Mouse (Mus musculus): ENCODE data around the gene Mepce. TPM values are rescaled to one million over a fixed set of nuclear protein-coding genes. Genes with fewer than 3 reads are reported as not detected.
"Not testable (repeated sequence)": the region's sequence is repeated elsewhere in the genome, so short reads cannot be mapped to it uniquely, and the experiment has no call there.

Gene Mepce
- total RNA-seq (2021): 10 to 100 TPM; 33.0 to 33.7 TPM
- long read RNA-seq, transcript Mepce-201 (4 exons, 3,128 nt): major isoform, 8 of 13 reads
- long read RNA-seq, partial matches to known transcripts: 0 of 13 reads
- long read RNA-seq, other reads (novel, unspliced or antisense): 2 of 13 reads

DNA sequence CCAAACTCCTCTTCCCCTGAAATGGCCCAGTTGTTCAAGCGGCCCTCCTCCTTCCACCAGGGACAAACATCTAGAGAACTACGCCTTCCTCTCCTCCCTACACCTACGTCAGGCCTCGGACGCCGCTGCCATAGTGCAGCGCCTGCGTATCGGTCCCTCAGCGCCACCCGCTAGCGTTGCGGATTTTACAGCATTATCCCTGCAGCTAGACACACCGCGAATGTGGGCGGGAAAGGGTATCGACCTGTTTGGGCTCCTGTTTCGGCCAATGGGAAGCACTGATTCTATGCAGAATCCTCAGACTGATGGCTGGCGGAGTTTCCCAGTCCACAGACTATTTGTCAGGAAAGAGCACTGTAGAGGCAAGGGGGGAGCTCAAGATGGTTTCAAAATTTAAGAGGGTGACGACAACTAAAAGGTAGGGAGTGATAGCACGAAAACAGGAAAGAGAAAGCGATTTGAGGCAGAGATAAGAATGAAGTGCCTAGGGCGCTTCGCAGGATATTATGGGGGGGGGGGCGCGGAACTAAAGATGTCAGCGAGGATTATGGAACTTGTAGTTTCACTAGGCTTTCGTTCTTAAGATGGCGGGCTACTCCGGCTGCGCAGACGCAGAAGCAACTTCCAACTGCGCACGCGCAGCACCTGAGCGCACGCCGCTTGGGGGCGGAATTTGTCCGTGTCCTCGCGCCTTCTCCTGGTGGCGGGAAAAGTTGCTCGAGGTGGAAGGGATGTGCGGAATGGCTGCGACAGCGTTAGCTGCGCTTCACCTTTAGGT is at the start of gene Mepce, which contains the start of gene Zcwpw1:
Gene Mepce (minus strand): TSS at position 505 of the 778 bp plus-strand sequence.
Gene Zcwpw1 (plus strand): TSS at position 648 of the 778 bp plus-strand sequence.
- DNase-seq (ENCODE audit: low spot score in 2 of 2): peak; percentile 97 to 99

DNA sequence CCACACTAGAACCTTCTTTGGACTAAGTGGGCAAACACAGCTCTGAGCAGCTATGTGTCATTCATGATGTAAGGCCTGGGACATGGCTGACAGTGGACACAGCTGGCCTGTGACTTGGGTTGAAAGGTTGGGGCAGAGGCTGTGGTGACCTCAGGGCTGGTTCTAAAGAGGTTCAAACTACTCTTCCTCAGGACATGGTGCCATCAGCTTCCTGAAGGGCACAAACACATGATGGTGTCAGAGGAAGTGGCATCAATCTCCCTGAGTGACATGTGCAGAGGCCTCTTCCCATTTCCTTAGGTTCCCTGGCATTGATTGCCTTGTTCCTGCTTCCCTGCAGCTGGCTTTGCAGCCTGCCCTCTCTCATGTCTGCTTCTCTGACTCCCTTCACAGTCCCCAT is 49.7 kb upstream of the Mepce start:
- not testable (repeated sequence) for DNase-seq (ENCODE audit: low spot score in 2 of 2)

DNA sequence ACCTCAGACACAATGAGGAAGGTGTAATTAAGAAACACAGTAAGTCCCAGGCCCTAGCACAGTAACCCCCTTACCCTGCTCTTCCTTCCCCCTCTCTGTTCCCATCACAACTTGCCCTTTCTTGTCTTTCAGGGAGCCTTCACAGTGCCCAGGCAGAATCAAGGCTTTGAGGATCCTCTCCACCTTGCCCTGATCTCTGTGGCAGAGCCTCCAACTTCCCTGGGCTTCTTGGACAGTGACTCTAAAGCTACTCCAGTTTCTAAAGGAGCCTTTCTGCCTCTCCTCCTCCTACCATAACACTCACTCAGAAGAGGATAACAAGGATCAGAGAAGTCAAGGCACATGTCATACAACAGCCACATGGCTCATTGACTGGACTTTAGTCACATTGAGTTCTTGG is 49.2 kb upstream of the Mepce start:
- no peak for DNase-seq (ENCODE audit: low spot score in 2 of 2)

DNA sequence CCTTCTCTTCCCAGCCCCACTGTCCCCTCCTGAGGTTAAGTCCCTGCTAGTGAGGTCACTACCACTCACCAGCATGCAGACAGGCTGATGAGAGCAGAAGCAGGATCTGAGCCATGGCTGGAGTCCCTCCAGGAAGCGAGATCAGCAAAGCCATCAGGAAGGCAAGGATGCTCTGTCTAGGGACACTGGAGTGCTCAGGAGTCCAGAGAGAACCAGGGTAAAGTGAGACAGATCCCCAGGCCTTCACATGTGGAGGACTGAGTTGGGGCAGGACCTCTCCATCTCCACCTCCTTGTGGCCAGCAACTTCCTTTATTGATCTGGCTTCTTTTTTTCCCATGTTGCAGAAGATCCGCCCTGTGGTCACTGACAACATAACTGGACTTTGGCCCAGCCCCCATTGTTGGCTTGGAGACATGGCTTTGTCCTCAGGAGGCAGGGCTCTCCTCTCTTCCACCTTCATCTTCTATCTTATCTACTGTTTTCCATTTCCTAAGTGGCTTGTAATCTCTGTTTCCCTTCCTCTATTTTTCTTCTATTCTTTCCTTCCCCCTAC is 48.6 kb upstream of the Mepce start, which contains the start of gene Pilra:
Gene Pilra (minus strand): TSS at position 316 of the 555 bp plus-strand sequence.
- not testable (repeated sequence) for DNase-seq (ENCODE audit: low spot score in 2 of 2)

DNA sequence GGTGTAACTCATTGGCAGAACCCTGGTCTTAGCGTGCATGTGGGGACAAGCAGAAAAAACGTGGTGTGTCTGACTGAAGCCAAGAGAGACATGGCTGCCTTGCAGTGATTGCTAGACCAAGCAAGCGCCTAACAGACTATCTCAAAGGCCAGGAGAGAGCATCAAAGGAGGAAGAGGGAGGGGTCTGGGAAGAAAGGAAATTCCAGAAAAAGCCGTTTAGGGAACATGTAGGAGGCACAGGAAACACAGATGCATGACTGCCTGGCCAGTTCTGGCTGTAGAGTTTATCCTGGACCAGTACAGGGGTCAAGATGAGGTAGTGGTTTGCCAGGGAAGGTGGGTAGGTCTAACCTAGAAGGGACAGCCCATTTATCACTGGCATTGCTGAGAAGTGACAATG is 46.0 kb upstream of the Mepce start:
- no peak for DNase-seq (ENCODE audit: low spot score in 2 of 2)

DNA sequence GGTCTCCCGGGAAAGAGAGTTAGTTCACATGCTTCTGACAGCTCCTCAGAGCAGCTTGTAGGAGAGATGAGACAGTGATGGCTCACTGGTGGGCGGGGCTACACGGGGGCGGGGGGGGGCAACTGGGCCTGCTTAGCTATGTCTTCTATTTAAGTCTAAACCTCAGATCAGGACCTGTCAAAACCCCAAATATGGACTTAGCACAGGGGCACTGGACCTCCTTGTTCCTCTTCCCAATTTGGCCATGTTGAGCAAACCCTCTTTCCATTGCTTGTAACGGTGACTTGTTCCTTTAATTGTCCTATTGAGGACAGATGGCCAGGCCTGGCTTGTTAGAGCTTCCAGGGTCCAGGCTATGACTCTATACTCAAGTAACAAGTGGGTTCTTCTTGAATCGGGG is 44.1 kb upstream of the Mepce start:
- DNase-seq (ENCODE audit: low spot score in 2 of 2): no peak

DNA sequence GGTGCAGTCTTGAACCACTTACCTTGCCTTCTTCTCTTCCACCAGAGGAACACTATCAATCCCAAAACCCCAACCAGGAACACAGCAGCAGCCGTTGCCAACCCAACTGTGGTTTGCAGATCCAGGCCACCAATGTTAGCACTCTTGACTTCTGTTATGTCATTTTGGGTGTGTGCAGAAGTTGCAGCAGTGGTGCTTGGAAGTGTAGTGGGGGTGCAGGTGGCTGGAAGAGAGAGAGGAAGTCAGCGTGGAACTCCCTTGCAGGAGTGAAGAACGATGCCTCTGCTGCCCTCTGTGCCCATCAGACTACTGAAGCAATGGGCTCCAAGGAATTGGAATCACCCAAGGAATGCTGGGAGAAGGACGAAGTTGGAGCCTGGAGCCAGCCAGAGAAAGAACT is 43.7 kb upstream of the Mepce start:
- no peak for DNase-seq (ENCODE audit: low spot score in 2 of 2)

DNA sequence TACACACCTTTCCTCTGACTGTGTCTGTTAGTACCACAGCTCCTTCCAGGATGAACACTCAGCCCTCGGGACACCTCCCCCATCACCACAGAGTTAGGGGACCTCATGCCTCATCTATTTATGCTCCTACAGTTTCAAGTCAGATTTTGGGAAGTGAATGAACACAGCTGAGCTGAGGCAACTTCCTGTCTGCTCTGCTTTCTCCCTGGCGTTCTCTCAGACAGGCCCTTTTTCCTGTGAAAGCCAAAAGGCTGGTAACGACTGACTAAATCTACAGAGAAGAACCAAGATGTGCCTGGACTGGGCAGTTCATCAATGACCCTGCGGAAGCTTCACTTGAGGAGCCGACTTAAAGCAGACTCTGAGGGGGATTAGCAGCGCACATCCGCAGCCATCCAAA is 42.8 kb upstream of the Mepce start:
- DNase-seq (ENCODE audit: low spot score in 2 of 2): no peak

DNA sequence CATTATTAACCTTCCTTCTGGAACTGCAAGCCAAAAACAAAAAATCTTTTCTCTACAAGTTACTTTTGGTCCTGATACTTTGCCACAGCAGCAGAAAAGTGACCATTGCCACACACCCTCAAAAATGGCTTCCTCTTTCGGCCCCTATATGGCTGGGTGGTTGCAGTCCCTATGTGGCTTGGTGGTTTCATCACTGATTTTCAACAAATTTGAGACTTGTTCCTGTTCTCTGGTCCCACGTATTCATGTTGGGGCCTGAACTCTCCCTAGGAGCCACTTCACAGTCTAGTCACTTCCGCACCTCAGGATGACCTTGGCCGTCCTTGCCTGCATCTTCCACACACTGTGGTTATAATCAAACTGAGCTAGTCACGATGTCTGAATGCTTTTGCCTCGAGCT is 41.2 kb upstream of the Mepce start:
- DNase-seq (ENCODE audit: low spot score in 2 of 2): no peak

DNA sequence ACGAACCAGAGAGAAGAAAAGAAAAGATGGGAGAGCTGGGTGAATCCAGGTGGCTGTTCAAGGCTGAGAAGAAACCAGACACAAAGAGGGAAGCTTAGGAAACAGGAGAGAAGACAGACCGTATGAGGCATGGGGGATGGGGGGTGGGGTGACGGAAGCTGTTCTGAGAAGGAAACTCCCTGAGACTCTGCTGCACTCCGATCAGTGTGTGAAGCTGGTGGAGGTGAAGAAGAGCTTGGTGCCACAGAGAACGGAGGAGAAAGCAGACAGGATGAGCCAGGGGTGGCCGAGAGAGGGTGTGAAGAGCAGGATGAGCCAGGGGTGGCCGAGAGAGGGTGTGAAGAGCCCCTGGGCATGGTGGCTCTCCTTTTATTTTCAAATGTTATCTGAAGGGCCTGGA is 39.0 kb upstream of the Mepce start:
- DNase-seq (ENCODE audit: low spot score in 2 of 2): no peak

DNA sequence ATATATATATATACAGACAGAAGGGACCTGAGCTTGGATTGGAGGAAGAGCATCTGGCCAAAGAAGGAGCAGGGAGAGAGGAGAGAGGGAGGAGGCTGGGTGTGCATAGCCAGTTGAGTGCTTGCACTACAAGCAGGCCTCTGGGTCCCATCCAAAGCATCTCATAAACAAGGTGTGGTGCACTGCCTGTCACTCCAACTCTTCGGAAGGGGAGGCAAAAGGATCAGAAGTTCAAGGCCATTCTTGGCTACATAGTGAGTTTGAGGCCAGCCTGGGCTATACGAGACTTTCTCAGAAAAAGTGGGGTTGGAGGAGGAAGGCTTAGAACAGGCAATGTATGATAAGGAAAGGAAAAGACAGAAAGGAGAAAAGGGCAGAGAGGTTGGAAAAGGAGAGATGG is 38.5 kb upstream of the Mepce start:
- DNase-seq (ENCODE audit: low spot score in 2 of 2): no peak

DNA sequence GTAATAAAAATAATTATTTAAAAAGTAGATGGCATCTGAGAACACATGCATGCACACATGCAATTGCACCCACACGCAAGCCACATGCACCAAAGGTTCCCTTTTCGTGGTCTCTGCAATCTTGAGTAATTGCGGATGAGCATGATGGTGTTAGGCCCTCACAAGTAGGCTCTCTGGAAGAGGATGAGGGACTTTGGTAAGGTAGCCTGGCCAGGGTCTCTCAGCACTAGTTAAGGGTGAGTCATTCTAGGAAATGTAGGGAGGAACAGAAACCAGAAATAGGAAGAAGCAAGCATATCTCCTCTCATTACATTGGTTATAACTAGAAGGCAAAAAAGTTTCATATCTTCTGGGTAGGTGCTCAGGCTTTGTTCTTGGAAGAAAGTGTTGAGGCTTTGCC is 37.6 kb upstream of the Mepce start:
- DNase-seq (ENCODE audit: low spot score in 2 of 2): no peak

DNA sequence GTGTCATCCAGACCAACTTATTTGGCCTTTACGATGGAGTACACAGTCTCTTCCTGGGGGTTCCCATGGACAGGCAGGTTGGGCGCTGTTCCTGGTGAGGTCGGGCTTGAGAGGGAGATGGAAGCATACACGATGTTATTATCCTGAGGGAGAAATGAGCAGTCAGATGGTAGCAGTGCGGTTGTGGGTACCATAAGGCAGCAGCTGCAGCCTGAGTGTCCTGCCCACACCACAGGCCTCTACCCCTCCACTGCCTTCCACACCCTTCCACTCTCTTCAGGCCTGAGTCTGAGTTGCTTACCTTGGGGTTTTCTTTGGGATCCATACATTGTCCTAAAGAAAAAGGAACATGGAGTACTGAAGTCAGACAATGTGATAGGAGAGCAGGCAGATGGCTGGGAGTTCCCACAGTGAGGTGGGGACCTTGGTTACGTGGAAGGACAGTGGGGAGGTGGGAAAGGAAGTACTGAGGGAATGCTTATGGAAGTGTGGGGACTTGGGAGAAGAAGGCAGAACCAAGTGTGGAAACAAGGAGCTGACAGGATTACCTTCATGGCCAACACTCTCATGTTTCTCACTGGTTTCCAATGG is 36.1 kb upstream of the Mepce start:
- DNase-seq (ENCODE audit: low spot score in 2 of 2): no peak

DNA sequence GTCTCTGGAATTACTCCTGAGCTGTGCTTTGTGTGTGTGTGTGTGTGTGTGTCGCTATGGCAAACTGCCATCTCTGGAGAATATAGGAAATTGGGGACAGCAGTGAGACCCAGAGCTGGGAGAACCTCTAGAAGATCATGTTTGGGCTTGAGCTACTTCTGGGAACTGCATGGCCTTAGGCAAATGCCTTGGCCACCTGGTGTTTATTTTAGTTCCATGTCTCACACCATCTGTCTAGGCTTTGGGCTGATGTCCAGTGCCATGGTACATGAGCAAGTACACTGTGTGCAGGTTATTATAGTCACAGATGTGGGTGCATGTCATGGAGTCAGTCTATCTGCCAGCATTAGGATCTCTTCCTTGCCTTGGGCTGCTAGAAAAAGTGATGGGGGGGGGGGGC is 35.1 kb upstream of the Mepce start:
- DNase-seq (ENCODE audit: low spot score in 2 of 2): no peak

DNA sequence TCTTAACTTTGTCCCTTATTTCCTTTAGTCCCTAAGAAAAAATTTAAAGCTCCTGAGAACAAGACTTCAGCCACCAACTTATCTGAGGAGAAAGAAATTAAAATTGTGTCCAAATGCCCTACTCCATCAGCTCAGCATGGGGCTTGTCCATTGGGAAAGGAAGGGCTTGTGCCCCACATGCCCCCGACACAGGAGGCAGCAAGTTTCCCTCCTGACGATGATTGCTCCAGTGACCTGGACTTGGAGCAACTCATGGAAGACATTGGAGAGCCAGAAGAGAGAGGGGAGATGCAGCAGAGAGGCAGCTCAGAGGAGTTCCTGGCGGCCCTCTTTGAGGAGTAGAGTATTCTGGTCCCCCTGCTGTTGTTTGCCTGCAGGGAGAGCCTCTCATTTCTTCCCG is 34.7 kb upstream of the Mepce start:
- DNase-seq (ENCODE audit: low spot score in 2 of 2): no peak

DNA sequence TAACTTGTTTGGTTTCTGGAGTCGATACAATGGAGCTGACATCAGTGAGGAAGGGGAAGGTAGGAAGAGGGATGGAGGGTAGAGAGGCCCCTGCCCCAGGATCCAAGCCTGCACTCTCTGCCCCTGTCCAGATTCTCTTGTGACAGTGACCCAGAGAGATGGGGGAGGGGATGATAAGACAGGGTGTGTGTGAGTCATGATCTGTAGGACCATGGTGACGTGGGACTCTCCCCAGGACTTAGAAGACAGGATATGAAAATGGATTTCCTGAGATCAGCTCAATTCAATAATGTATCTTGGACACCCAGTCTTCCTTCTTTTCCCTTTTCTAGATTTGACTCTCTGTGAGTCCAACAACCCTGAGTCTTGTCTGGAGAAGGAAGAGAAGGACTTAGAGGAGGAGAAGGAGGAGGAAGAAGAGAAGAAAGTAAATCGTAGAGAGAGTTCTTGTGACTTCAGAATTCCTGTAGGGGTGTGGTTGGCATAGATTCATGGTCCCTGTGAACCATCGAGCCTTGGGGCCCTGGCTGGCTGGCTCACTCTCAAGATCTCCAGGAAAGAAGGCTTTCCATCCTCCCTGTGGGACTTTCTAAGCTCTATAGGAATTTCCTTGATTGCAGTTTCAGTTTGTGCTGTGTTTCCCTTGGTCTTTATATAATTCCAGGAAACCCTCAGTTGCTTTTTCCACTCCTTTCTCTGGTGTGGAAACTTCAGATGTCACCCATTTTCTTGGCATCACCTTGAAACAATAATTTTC is 30.2 kb upstream of the Mepce start:
- no peak for DNase-seq (ENCODE audit: low spot score in 2 of 2)

DNA sequence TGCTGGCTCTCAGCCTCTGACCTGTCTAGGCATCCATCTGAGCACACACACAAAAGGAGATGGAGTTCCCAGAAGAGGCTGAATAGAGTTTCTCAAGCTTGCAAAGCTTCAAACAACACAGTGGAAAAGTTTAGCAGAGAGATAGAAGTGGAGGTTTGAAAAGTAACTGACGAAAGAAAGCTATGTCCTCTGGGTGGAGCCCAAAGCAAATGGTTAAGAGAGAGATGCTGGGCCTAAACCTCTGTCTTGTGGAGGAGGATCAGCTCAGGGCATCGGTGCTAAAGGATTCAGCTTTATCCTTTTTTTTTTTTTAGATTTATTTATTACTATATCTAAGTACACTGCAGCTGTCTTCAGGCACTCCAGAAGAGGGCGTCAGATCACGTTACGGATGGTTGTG is 20.9 kb upstream of the Mepce start:
- no peak for DNase-seq (ENCODE audit: low spot score in 2 of 2)

DNA sequence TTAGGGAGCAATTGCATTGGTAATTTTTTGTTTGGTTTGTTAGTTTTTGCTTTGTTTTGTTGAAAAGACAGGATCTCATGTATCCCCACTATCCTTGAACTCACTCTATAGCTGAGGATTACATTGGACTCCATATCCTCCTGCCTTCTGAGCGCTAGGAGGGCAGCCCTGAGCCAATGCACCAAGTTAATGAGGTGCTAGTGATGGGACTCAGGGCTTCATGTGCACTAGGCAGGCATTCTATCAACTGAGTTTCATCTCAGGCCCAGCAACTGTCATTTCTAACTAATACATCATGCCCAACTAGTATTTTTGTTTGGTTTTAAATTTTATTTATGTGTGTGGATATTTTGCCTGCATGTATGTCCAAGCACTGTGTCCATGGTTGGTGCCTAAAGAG is 18.7 kb upstream of the Mepce start:
- DNase-seq (ENCODE audit: low spot score in 2 of 2): no peak

DNA sequence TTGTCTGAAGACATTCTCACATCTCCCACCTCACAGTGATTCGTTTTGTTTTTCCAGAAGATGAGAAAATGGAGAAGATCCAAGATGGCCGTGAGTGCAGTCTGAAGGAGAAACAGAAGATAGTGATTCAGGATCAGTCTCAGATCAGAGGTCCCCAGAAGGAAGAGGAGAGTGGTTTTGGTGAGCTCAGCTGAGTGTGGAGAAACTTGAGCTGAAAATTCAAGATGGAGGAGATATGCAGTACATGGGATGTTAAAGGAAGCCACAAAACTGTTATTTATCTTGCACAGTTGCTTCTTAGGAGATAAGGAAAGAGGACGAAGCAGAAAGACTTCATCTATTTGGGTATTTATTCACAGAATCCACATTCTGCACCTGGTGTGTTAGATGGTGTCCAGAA is 13.5 kb upstream of the Mepce start:
- no peak for DNase-seq (ENCODE audit: low spot score in 2 of 2)

DNA sequence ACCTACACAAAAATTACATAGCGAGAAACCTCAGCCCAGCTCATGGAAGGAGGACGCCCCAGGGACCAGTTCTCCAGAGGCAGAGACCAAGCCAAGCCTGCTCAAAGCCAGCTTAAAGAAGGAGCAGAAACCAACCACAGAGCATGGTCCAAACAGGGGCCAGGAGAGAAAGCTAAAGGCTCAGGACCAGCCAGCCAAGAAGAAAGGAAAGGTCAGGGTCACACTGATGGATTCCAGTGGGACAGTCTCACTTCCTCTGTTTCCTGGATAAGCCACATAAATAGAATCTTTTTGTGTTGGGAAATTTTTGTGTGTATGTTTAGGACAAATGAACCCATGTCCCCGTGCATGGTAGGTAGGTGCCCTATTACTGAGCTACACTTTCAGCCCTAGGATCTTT is 9.2 kb upstream of the Mepce start:
- DNase-seq (ENCODE audit: low spot score in 2 of 2): no peak

DNA sequence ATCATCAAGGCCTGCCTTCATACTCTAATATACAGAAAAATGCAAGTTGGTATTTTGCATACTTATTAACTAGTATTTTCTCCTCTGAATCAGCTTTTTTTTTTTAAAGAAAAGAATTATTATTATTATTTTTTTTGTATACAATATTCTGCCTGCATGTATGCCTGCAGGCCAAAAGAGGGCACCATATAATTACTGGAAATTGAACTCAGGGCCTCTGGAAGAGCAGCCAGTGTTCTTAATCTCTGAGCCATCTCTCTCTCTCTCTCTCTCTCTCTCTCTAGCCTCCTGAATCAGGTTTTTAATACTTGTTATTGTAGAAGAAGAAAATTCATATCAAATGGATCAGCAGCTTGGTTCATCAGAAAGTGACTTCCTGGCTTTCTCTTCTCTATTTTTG is 4.1 kb upstream of the Mepce start:
- no peak for DNase-seq (ENCODE audit: low spot score in 2 of 2)

Measured in layer of hippocampus, postnatal 10 days (tissue).